Mouse (Mus musculus) limb, embryonic 10.5 days (tissue): ENCODE results near the gene Pet117. TPM values are rescaled to one million over a fixed set of nuclear protein-coding genes. Genes with fewer than 3 reads are reported as not detected.
A peak's percentile ranks its signal among the peaks of the same experiment; 100 is the strongest.

Experiments used
- DNase-seq: peaks from one replicate; pipeline ENCODE4 v3.0.0-alpha.2; 2017; ENCODE audit warnings: low spot score
- H3K27ac ChIP-seq: fragments of 300-500 bp; sonication (generic); 2 replicates; pipeline ENCODE4 v1.5.1; 2016; ENCODE audit warnings: mild to moderate bottlenecking
- H3K27me3 ChIP-seq: fragments of 300-500 bp; sonication (generic); 2 replicates; pipeline ENCODE4 v1.6.1; 2016; ENCODE audit warnings: low read depth, mild to moderate bottlenecking; ENCODE audit not compliant: poor library complexity, severe bottlenecking
- H3K36me3 ChIP-seq: fragments of 300-500 bp; sonication (generic); 2 replicates; pipeline ENCODE4 v1.6.1; 2016; ENCODE audit warnings: mild to moderate bottlenecking, moderate library complexity
- H3K4me1 ChIP-seq: fragments of 300-500 bp; sonication (generic); 2 replicates; pipeline ENCODE4 v1.6.1; 2016
- H3K4me3 ChIP-seq: fragments of 300-500 bp; sonication (generic); 2 replicates; pipeline ENCODE4 v1.5.1; 2016; ENCODE audit warnings: mild to moderate bottlenecking, moderate library complexity
- H3K9me3 ChIP-seq: fragments of 300-500 bp; sonication (generic); replicated peaks from 2 replicates; pipeline ENCODE4 v1.6.1; 2016; ENCODE audit warnings: mild to moderate bottlenecking
- WGBS: fragments of 180-500 bp; shearing (Covaris S2); methylation state at CpG from one replicate; pipeline ENCODE4 v1.1.7; 2016; 5-methylcytosine and 5-hydroxymethylcytosine counted together
- polyA plus RNA-seq: library from polyadenylated mRNA; unstranded; fragments of >200 nt; fragmentation: Nextera tagmentation; extraction: Ambion mirVana; gene quantifications from 2 replicates; pipeline ENCODE4 v1.2.1, GENCODE M21; 2016

Pet117 gene
- polyA plus RNA-seq, 1 experiment from 2014 or later = 2.3 TPM

- DNase-seq = no peak
- no peaks in the 10 kb centered on the region for H3K9me3 ChIP-seq
- no peak overlapping the region for H3K4me3 ChIP-seq
- peaks cover 97% of the 10 kb centered on the region for H3K36me3 ChIP-seq
- no peaks in the 10 kb centered on the region for H3K27me3 ChIP-seq
- H3K4me1 ChIP-seq = no peaks in the 10 kb centered on the region
- WGBS = 94% methylated on average over 6 of the region's 6 CpGs
- H3K27ac ChIP-seq = no peak overlapping the region
Measured at GRCm38 (mm10) chr2:144400659-144401058, 31.9 kb downstream of the Pet117 start.

DNA sequence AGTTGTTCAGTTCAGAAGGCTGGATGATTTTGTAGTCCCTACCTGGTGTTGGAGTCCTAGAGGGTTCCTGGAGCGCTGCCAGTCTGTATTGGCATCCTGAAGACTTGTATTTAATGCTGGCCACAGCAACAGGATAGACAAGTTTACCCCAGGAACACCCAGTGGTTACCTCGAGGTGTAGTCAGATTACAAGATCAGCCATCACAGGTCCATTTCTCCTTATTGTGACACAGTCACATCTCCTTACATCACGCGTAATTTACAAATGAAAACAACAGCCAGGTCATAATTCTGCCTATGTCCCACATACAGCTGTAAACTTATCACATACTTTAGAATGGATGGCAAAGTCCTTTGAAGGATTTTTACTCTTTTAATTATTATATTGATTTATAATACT, 40.2 kb downstream of the Pet117 start:
- H3K4me1 ChIP-seq = no peaks in the 10 kb centered on the region
- H3K9me3 ChIP-seq = no peaks in the 10 kb centered on the region
- no peak for DNase-seq
- H3K27ac ChIP-seq = no peak overlapping the region
- WGBS = 91% methylated on average over 4 of the region's 4 CpGs
- H3K4me3 ChIP-seq = no peak overlapping the region
- H3K36me3 ChIP-seq = peaks cover 75% of the 10 kb centered on the region
- H3K27me3 ChIP-seq = no peaks in the 10 kb centered on the region

- H3K4me1 ChIP-seq = no peaks in the 10 kb centered on the region
- H3K9me3 ChIP-seq = no peaks in the 10 kb centered on the region
- DNase-seq = no peak
- WGBS = 89% methylated on average over 3 of the region's 3 CpGs
- no peak overlapping the region for H3K27ac ChIP-seq
- H3K27me3 ChIP-seq = no peaks in the 10 kb centered on the region
- peaks cover 67% of the 10 kb centered on the region for H3K36me3 ChIP-seq
- no peak overlapping the region for H3K4me3 ChIP-seq
Measured at GRCm38 (mm10) chr2:144410603-144411002, 41.8 kb downstream of the Pet117 start.

DNA sequence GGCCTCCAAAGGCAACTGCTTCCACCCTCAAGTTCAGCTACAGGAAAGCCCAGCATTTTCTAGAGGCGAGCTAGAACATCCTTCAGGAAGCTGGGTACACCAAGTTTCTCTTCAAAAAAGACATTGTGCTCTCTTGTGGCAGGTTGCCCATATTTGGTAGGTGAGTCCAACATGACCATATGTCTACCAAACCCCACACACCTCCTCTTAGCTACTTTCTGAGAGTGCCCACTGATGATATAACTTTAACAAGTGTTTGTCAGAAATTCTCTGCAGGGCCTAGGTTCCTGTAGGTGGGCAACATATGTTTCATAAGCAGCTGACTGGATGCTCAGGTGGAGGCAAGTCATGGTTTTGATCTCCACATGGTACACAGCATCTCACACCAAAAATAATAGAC, 45.9 kb downstream of the Pet117 start:
- no peak for DNase-seq
- Histone ChIP-seq H3K4me3 (no peak overlapping the region), H3K9me3 (no peaks in the 10 kb centered on the region), H3K36me3 (peaks cover 30% of the 10 kb centered on the region), H3K27ac (no peak overlapping the region), H3K4me1 (peaks cover 26% of the 10 kb centered on the region), H3K27me3 (no peaks in the 10 kb centered on the region)
- 86% methylated on average over 1 of the region's 1 CpGs for WGBS

DNA sequence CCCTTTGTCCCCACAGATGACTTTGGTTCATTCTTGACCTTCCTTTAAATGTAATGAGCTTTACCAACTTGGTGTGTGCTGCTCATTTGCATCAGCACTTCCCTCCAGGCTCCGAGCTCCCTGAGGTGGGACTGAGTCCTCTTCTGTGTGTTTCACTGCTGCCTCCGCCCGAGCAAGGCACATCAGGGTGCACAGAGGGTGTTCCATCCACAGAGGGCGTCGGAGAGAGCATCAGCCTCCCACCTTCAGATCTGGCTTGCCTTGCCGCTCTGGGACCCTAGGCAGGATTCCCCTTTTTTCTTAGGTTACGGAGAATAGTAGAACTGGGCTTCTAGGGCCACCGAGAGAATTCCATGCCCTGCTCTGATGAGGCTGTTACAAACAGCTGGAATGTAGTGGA, 48.1 kb downstream of the Pet117 start:
- Histone ChIP-seq H3K36me3 (peaks cover 15% of the 10 kb centered on the region), H3K4me1 (peaks cover 26% of the 10 kb centered on the region), H3K27me3 (no peaks in the 10 kb centered on the region), H3K27ac (peak overlapping the region; percentile 11; the same call in 1 of the 2 replicates), H3K4me3 (no peak overlapping the region), H3K9me3 (no peaks in the 10 kb centered on the region)
- 40% methylated on average over 8 of the region's 8 CpGs for WGBS
- DNase-seq = no peak

DNA sequence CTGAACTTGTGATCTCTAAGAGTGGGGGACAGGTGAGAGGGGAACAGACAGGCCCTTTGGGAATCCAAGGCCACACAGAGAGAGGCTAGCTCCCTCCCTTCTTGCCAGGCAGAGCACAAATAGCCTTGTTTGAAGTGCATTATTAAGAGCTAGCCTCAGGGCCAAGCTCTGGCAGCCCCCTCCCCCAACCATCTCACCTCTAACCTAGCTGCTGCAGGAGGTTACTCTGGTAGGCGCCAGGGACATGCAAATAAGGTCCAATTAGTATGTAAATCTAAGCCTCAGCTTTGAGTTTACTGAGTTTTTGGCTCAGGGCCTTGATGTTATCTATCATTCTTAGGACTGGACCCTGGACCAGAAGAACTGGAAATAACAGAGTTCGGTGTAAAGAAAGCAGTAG, 49.3 kb downstream of the Pet117 start:
- Histone ChIP-seq H3K9me3 (no peaks in the 10 kb centered on the region), H3K4me1 (peaks cover 26% of the 10 kb centered on the region), H3K36me3 (peaks cover 6% of the 10 kb centered on the region; the same call in 1 of the 2 replicates), H3K27me3 (no peaks in the 10 kb centered on the region), H3K4me3 (no peak overlapping the region), H3K27ac (peak overlapping the region; percentile 28; the same call in 1 of the 2 replicates)
- DNase-seq = no peak
- 21% methylated on average over 2 of the region's 2 CpGs for WGBS

GRCm38 (mm10) chr2:144422094-144422675, 53.4 kb downstream of the Pet117 start:
- WGBS = 91% methylated on average over 10 of the region's 10 CpGs
- DNase-seq = no peak
- Histone ChIP-seq H3K27me3 (no peaks in the 10 kb centered on the region), H3K9me3 (no peaks in the 10 kb centered on the region), H3K27ac (no peak overlapping the region), H3K4me3 (no peak overlapping the region), H3K4me1 (peaks cover 16% of the 10 kb centered on the region), H3K36me3 (no peaks in the 10 kb centered on the region)

Other genes with a start within 250 kb of the Pet117 start
- 25.6 and 25.7 TPM in 2 replicates for gene Mgme1, start 98.3 kb upstream of the Pet117 start, polyA plus RNA-seq
- 140 and 144 TPM in 2 replicates for gene Snx5, start 98.1 kb upstream of the Pet117 start, polyA plus RNA-seq
- gene Ovol2, start 36.9 kb upstream of the Pet117 start, polyA plus RNA-seq = 0.41 and 0.97 TPM in 2 replicates
- gene Kat14, start within 50 bp of the Pet117 start, polyA plus RNA-seq = 68.7 and 71.3 TPM in 2 replicates
- 1.0 and 1.4 TPM in 2 replicates for gene Dzank1, start 158.4 kb downstream of the Pet117 start, polyA plus RNA-seq
- 29.7 and 35.8 TPM in 2 replicates for gene Polr3f, start 158.7 kb downstream of the Pet117 start, polyA plus RNA-seq
- 66.0 and 67.0 TPM in 2 replicates for gene Rbbp9, start 181.9 kb downstream of the Pet117 start, polyA plus RNA-seq
- 105 and 112 TPM in 2 replicates for gene Sec23b, start 187.2 kb downstream of the Pet117 start, polyA plus RNA-seq
- 24.0 and 30.7 TPM in 2 replicates for gene Smim26, start 225.1 kb downstream of the Pet117 start, polyA plus RNA-seq
- 34.7 and 35.4 TPM in 2 replicates for gene Dtd1, start 230.9 kb downstream of the Pet117 start, polyA plus RNA-seq